Mouse (Mus musculus): Measurements from ENCODE around the gene Prm2.

Gene Prm2

GRCm38 (mm10) chr16:10774726-10775125, 21.2 kb downstream of the Prm2 start:
- DNase-seq (ENCODE audit: low spot score), result no peak

- DNase-seq (ENCODE audit: low spot score), result no peak
Observed at GRCm38 (mm10) chr16:10773543-10773942, 22.4 kb downstream of the Prm2 start.

- no peak for DNase-seq (ENCODE audit: low spot score)
Observed at GRCm38 (mm10) chr16:10771769-10772510, 24.0 kb downstream of the Prm2 start.

- DNase-seq (ENCODE audit: low spot score), result no peak
Observed at GRCm38 (mm10) chr16:10770531-10771325, 25.2 kb downstream of the Prm2 start.

- no peak for DNase-seq (ENCODE audit: low spot score)
Observed at GRCm38 (mm10) chr16:10769661-10770060, 26.3 kb downstream of the Prm2 start.

- no peak for DNase-seq (ENCODE audit: low spot score)
Observed at GRCm38 (mm10) chr16:10768821-10769220, 27.1 kb downstream of the Prm2 start.

- DNase-seq (ENCODE audit: low spot score), result no peak
Observed at GRCm38 (mm10) chr16:10767158-10767557, 28.8 kb downstream of the Prm2 start.

GRCm38 (mm10) chr16:10764323-10764722, 31.6 kb downstream of the Prm2 start:
- no peak for DNase-seq (ENCODE audit: low spot score)

GRCm38 (mm10) chr16:10763540-10764264, 32.2 kb downstream of the Prm2 start:
- no peak for DNase-seq (ENCODE audit: low spot score)

- DNase-seq (ENCODE audit: low spot score), result no peak
Observed at GRCm38 (mm10) chr16:10762569-10763180, 33.3 kb downstream of the Prm2 start.

- no peak for DNase-seq (ENCODE audit: low spot score)
Observed at GRCm38 (mm10) chr16:10761182-10761581, 34.8 kb downstream of the Prm2 start.

GRCm38 (mm10) chr16:10756168-10756567, 39.8 kb downstream of the Prm2 start:
- DNase-seq (ENCODE audit: low spot score), result no peak

GRCm38 (mm10) chr16:10754521-10755296, 41.2 kb downstream of the Prm2 start:
- no peak for DNase-seq (ENCODE audit: low spot score)

GRCm38 (mm10) chr16:10749824-10750223, 46.1 kb downstream of the Prm2 start:
- DNase-seq (ENCODE audit: low spot score), result no peak

GRCm38 (mm10) chr16:10749226-10749625, 46.7 kb downstream of the Prm2 start:
- DNase-seq (ENCODE audit: low spot score), result no peak

Data from ovary, postnatal 36 days (tissue).